Comparison of ENCODE assay signal across 26 mouse cellular contexts in the genomic region with DNA sequence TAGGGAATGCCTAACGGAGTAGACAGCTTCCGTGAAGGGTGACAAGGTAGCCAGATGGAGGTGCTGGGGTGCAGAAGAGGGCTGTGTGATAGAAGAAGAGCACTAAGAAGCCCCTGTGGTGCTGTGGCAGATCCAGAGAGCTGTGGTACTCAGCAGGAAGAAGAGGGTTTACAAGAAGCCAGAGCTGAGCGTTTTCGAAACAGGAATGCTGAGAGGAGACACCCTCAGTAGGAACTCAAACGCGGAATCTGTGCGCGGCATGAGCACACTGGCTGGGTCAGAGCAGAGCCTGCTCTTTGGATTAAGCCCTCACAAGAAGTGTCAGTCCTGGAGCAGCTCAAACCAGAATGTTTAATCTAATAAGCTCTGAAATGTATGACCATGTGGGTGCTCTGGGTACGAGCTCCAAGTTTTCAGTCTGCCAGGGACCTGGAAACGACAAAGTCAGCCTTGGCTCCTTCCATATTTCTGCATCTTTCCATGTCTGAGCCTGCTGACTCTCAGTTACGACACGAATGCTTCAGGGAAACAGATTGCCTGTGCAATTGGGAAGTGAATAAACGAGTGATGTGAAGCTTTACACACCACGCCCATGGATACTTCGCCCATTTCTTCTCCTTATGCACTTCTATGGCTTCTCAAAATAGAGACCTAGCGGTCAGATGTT.
DNase-seq lines count a peak whose midpoint lies in the region; ATAC-seq and TF ChIP-seq lines count a peak whose summit lies in the region.
"Had no signal": no experiment of that assay in that cellular context is flagged by ENCODE, and none has a peak within 500 bp of the region (broad histone marks: within the 10 kb centered on the region; RNA-seq: fewer than 3 reads in every experiment).

No protein-coding gene starts in this region.

- no peak for DNase-seq in forebrain, embryonic 10.5 days (ENCODE audit: extremely low spot score, low spot score)
- peak; percentile 18 for DNase-seq in MN1 (ENCODE audit: low spot score)
- peak; percentile 54 for DNase-seq in brain, embryonic 14.5 days (ENCODE audit: low read depth)
- no peak for DNase-seq in right cerebral cortex, postnatal 14 days
- DNase-seq in left cerebral cortex, adult 18-20 months (ENCODE audit: low spot score in 2 of 2) = no peak
- DNase-seq in gastrocnemius, adult 8-10 months (ENCODE audit: low spot score in 2 of 2) = no peak
- DNase-seq: adrenal gland, adult 2 months; cerebellum, adult 8-10 months; gastrocnemius, postnatal 36 days; kidney, postnatal 4 days; layer of hippocampus, adult 9-11 months; left cerebral cortex, postnatal 4 days; lung, embryonic 14.5 days; right cerebral cortex, postnatal 25 days; thymus, postnatal 36 days had no signal

- no peaks in the 10 kb centered on the region for H3K27me3 ChIP-seq in forebrain, embryonic 15.5 days
- H3K27me3 ChIP-seq in forebrain, embryonic 10.5 days (ENCODE audit: poor library complexity, severe bottlenecking) = no peaks in the 10 kb centered on the region
- H3K27me3 ChIP-seq: embryonic facial prominence, embryonic 15.5 days; hindbrain, embryonic 15.5 days; kidney, embryonic 15.5 days; limb, embryonic 15.5 days had no signal

- no peak for TF ChIP-seq POLR2A in brain, embryonic 14.5 days (IDR thresholded peaks at IDR 0.05; ENCODE audit: borderline replicate concordance, extremely low read depth, insufficient read depth, insufficient read length, poor library complexity, severe bottlenecking)

- ATAC-seq in forebrain, embryonic 15.5 days (replicated peaks) = peak; percentile 67; the same call in 1 of the 2 replicates
- ATAC-seq in granulocyte monocyte progenitor cell, adult 5-6 weeks (replicated peaks; ENCODE audit: poor library complexity, severe bottlenecking) = peak; percentile 71
- ATAC-seq: intestine, embryonic 16.5 days; Patski had no signal

- no peaks in the 10 kb centered on the region for H3K9me3 ChIP-seq in forebrain, embryonic 15.5 days
- no peaks in the 10 kb centered on the region for H3K9me3 ChIP-seq in forebrain, embryonic 10.5 days
- H3K9me3 ChIP-seq: embryonic facial prominence, embryonic 15.5 days; heart, embryonic 10.5 days; hindbrain, embryonic 15.5 days; kidney, embryonic 15.5 days; limb, embryonic 15.5 days; midbrain, embryonic 10.5 days had no signal

- H3K27ac ChIP-seq in forebrain, embryonic 15.5 days (replicated peaks) = peak overlapping the region; percentile 22
- no peak overlapping the region for H3K27ac ChIP-seq in forebrain, embryonic 10.5 days
- H3K27ac ChIP-seq: embryonic facial prominence, embryonic 15.5 days; heart, embryonic 10.5 days; hindbrain, embryonic 15.5 days; kidney, embryonic 15.5 days; limb, embryonic 15.5 days; liver, embryonic 14.5 days; midbrain, embryonic 10.5 days had no signal

- TF ChIP-seq CTCF in brain, embryonic 14.5 days (IDR thresholded peaks at IDR 0.05; ENCODE audit: borderline replicate concordance, extremely low read depth, insufficient read depth, insufficient read length) = no peak

- 77% methylated on average over 16 of the region's 16 CpGs for WGBS in forebrain, embryonic 15.5 days
- WGBS in forebrain, embryonic 10.5 days = 90% methylated on average over 16 of the region's 16 CpGs

- H3K9ac ChIP-seq in forebrain, embryonic 15.5 days (replicated peaks) = no peak overlapping the region
- H3K9ac ChIP-seq: embryonic facial prominence, embryonic 15.5 days; hindbrain, embryonic 15.5 days; kidney, embryonic 15.5 days; limb, embryonic 15.5 days; liver, embryonic 14.5 days; lung, embryonic 14.5 days had no signal

- no peaks in the 10 kb centered on the region for H3K36me3 ChIP-seq in forebrain, embryonic 15.5 days
- H3K36me3 ChIP-seq in forebrain, embryonic 10.5 days (replicated peaks) = no peaks in the 10 kb centered on the region
- H3K36me3 ChIP-seq: embryonic facial prominence, embryonic 15.5 days; heart, embryonic 10.5 days; hindbrain, embryonic 15.5 days; kidney, embryonic 15.5 days; limb, embryonic 15.5 days; midbrain, embryonic 10.5 days had no signal

- H3K4me3 ChIP-seq in forebrain, embryonic 15.5 days = no peak overlapping the region
- no peak overlapping the region for H3K4me3 ChIP-seq in forebrain, embryonic 10.5 days
- H3K4me3 ChIP-seq: embryonic facial prominence, embryonic 15.5 days; heart, embryonic 10.5 days; hindbrain, embryonic 15.5 days; kidney, embryonic 15.5 days; limb, embryonic 15.5 days; midbrain, embryonic 10.5 days had no signal

- H3K4me1 ChIP-seq in forebrain, embryonic 15.5 days = no peaks in the 10 kb centered on the region
- peaks cover 4% of the 10 kb centered on the region; the same call in 1 of the 2 replicates for H3K4me1 ChIP-seq in forebrain, embryonic 10.5 days
- H3K4me1 ChIP-seq: embryonic facial prominence, embryonic 15.5 days; heart, embryonic 10.5 days; hindbrain, embryonic 15.5 days; kidney, embryonic 15.5 days; limb, embryonic 15.5 days; midbrain, embryonic 10.5 days had no signal

- no peak overlapping the region for H3K4me2 ChIP-seq in forebrain, embryonic 15.5 days (replicated peaks)
- H3K4me2 ChIP-seq: embryonic facial prominence, embryonic 15.5 days; hindbrain, embryonic 15.5 days; kidney, embryonic 15.5 days; limb, embryonic 15.5 days; lung, embryonic 14.5 days had no signal

Comparison
In these comparisons a context has a peak if more than half of its experiments do, and no peak if none do; other contexts are left out.
1. DNase-seq: peak in MN1 (single experiment) and brain, embryonic 14.5 days (single experiment); none in forebrain, embryonic 10.5 days (single experiment), right cerebral cortex, postnatal 14 days (single experiment), left cerebral cortex, adult 18-20 months (0 of 2) and gastrocnemius, adult 8-10 months (0 of 2).